Comparison of ENCODE assay signal across 17 mouse cellular contexts in genomic region chr6:72081318-72082024, GRCm38 (mm10). TPM values are rescaled to one million over a fixed set of nuclear protein-coding genes. Genes with fewer than 3 reads are reported as not detected.
A peak's percentile ranks its signal among the peaks of the same experiment; 100 is the strongest.
DNase-seq lines count a peak whose midpoint lies in the region; ATAC-seq lines count a peak whose summit lies in the region.
"Had no signal": no experiment of that assay in that cellular context is flagged by ENCODE, and none has a peak within 500 bp of the region (broad histone marks: within the 10 kb centered on the region; RNA-seq: fewer than 3 reads in every experiment).

No protein-coding gene starts in this region.

- intact Hi-C loops in heart, postnatal 14 days (cut with DNase I) = no loop called here

- H3K36me3 ChIP-seq in forebrain, embryonic 16.5 days (ENCODE audit: control insufficient read depth, insufficient read depth) = no peaks in the 10 kb centered on the region
- H3K36me3 ChIP-seq: G1E; hindbrain, embryonic 12.5 days; limb, embryonic 10.5 days; liver, embryonic 13.5 days had no signal

- no peak overlapping the region for H3K9ac ChIP-seq in forebrain, embryonic 16.5 days (replicated peaks; ENCODE audit: low read depth, low read length)
- H3K9ac ChIP-seq: hindbrain, embryonic 12.5 days; liver, embryonic 13.5 days had no signal

- WGBS in forebrain, embryonic 16.5 days = 71% methylated on average over 13 of the region's 13 CpGs

- no peak overlapping the region for H3K4me2 ChIP-seq in forebrain, embryonic 16.5 days (ENCODE audit: low read length)
- H3K4me2 ChIP-seq: hindbrain, embryonic 12.5 days; liver, embryonic 13.5 days had no signal

- ATAC-seq in forebrain, embryonic 16.5 days = peak; percentile 82
- no peak for ATAC-seq in erythroid progenitor cell, adult 5-6 weeks (replicated peaks; ENCODE audit: low FRiP score, poor library complexity, severe bottlenecking)
- ATAC-seq: lung, postnatal 0 days had no signal

- no peaks in the 10 kb centered on the region for H3K9me3 ChIP-seq in forebrain, embryonic 16.5 days (ENCODE audit: control insufficient read depth, low read length)
- H3K9me3 ChIP-seq: limb, embryonic 10.5 days had no signal

- H3K4me1 ChIP-seq in forebrain, embryonic 16.5 days (replicated peaks; ENCODE audit: control insufficient read depth, insufficient read depth, low read length) = no peaks in the 10 kb centered on the region
- H3K4me1 ChIP-seq: hindbrain, embryonic 12.5 days; limb, embryonic 10.5 days; liver, embryonic 13.5 days had no signal

- DNase-seq in gastrocnemius, adult 18-20 months (ENCODE audit: low spot score) = peak; percentile 49
- DNase-seq in gastrocnemius, postnatal 10 days = no peak
- peak; percentile 44 to 47 for DNase-seq in layer of hippocampus, postnatal 10 days (ENCODE audit: low spot score in 2 of 2)
- DNase-seq in layer of hippocampus, postnatal 36 days = no peak
- DNase-seq in heart, postnatal 14 days = peak; percentile 19 to 49
- DNase-seq in adrenal gland, adult 8-10 months = no peak
- DNase-seq: adrenal gland, postnatal 36 days; cerebellum, adult 11-12 months; kidney, adult 18-20 months; liver, embryonic 13.5 days; right cerebral cortex, postnatal 14 days had no signal

- H3K27ac ChIP-seq in forebrain, embryonic 16.5 days (ENCODE audit: low read length) = peak overlapping the region; percentile 73
- H3K27ac ChIP-seq: hindbrain, embryonic 12.5 days; limb, embryonic 10.5 days; liver, embryonic 13.5 days had no signal

- H3K4me3 ChIP-seq in forebrain, embryonic 16.5 days (replicated peaks; ENCODE audit: low read length) = peak overlapping the region; percentile 8; the same call in 1 of the 2 replicates
- H3K4me3 ChIP-seq: hindbrain, embryonic 12.5 days; limb, embryonic 10.5 days; liver, embryonic 13.5 days had no signal

- H3K27me3 ChIP-seq in forebrain, embryonic 16.5 days (replicated peaks; ENCODE audit: control insufficient read depth, insufficient read depth, low read length) = no peaks in the 10 kb centered on the region
- H3K27me3 ChIP-seq: hindbrain, embryonic 12.5 days; liver, embryonic 13.5 days had no signal

RNA-seq across cellular contexts. Expression of gene St3gal5, which starts 15.9 kb away (rescaled TPM):
- total RNA-seq in gastrocnemius, adult 18-20 months (2021) = 10 to 100 TPM; 58.1 to 85.3 TPM
- total RNA-seq in gastrocnemius, postnatal 10 days (2021) = 100 to 1,000 TPM in 1 of 2 experiments, 10 to 100 TPM in 1; 84.7 to 105 TPM
- total RNA-seq in layer of hippocampus, postnatal 10 days (2021) = 10 to 100 TPM; 93.2 to 93.9 TPM
- 10 to 100 TPM; 97.7 to 99.5 TPM for total RNA-seq in layer of hippocampus, postnatal 36 days (2021)
- polyA plus RNA-seq in forebrain, embryonic 16.5 days (2015; fragmentation: Nextera tagmentation; extraction: Ambion mirVana) = 46.8 and 52.9 TPM in 2 replicates
- total RNA-seq in heart, postnatal 14 days (2021) = 10 to 100 TPM; 43.3 to 46.0 TPM
- 226 and 229 TPM in 2 replicates for total RNA-seq in erythroid progenitor cell, adult 5-6 weeks (2015; ENCODE audit: low replicate concordance)
- 231 and 263 TPM in 2 replicates for total RNA-seq in erythroid progenitor cell, adult 5-6 weeks (2017; ENCODE audit: low replicate concordance)
- 100 to 1,000 TPM; 106 to 366 (median 212) TPM for total RNA-seq in adrenal gland, adult 8-10 months (2022)

Comparison
In these comparisons a context has a peak if more than half of its experiments do, and no peak if none do; other contexts are left out.
1. DNase-seq: peak in gastrocnemius, adult 18-20 months (single experiment), layer of hippocampus, postnatal 10 days (2 of 2) and heart, postnatal 14 days (2 of 2); none in gastrocnemius, postnatal 10 days (single experiment), layer of hippocampus, postnatal 36 days (0 of 2) and adrenal gland, adult 8-10 months (single experiment).